Mouse (Mus musculus): ENCODE measurements around the gene Cct4. TPM values are rescaled to one million over a fixed set of nuclear protein-coding genes. Genes with fewer than 3 reads are reported as not detected.

Cct4 gene
- polyA plus RNA-seq, 1 experiment from 2014 or later, result 206 TPM

GRCm38 (mm10) chr11:23047663-23048582 is 57.6 kb downstream of the Cct4 start:
- Histone ChIP-seq H3K4me3 (replicated peaks) (no peak overlapping the region), H3K27me3 (peaks cover 25% of the 10 kb centered on the region), H3K4me1 (replicated peaks) (0 out of 2 replicates have a peak, but pooled peaks cover 3% of the 10 kb centered on the region), H3K9ac (no peak overlapping the region), H3K9me3 (replicated peaks) (no peaks in the 10 kb centered on the region), H3K36me3 (no peaks in the 10 kb centered on the region), H3K4me2 (peak overlapping the region; percentile 17), H3K27ac (no peak overlapping the region)
- no peak for DNase-seq
- 18% methylated on average over 20 of the region's 20 CpGs for WGBS (ENCODE audit: insufficient replicate concordance)
- ATAC-seq (ENCODE audit: low read depth), result no peak

- Histone ChIP-seq H3K4me1 (replicated peaks) (0 out of 2 replicates have a peak, but pooled peaks cover 3% of the 10 kb centered on the region), H3K4me2 (no peak overlapping the region), H3K4me3 (replicated peaks) (no peak overlapping the region), H3K27ac (no peak overlapping the region), H3K36me3 (no peaks in the 10 kb centered on the region), H3K9ac (no peak overlapping the region), H3K9me3 (replicated peaks) (no peaks in the 10 kb centered on the region), H3K27me3 (peaks cover 25% of the 10 kb centered on the region)
- ATAC-seq (ENCODE audit: low read depth), result no peak
- DNase-seq, result no peak
Observed at GRCm38 (mm10) chr11:23049642-23050041, 59.3 kb downstream of the Cct4 start.

- Histone ChIP-seq H3K27ac (no peak overlapping the region), H3K4me1 (replicated peaks) (0 out of 2 replicates have a peak, but pooled peaks cover 3% of the 10 kb centered on the region), H3K9ac (no peak overlapping the region), H3K36me3 (no peaks in the 10 kb centered on the region), H3K9me3 (replicated peaks) (no peaks in the 10 kb centered on the region), H3K27me3 (peaks cover 19% of the 10 kb centered on the region), H3K4me2 (no peak overlapping the region), H3K4me3 (replicated peaks) (no peak overlapping the region)
- ATAC-seq (ENCODE audit: low read depth), result no peak
- 41% methylated on average over 4 of the region's 4 CpGs for WGBS (ENCODE audit: insufficient replicate concordance)
- DNase-seq, result no peak
Observed at GRCm38 (mm10) chr11:23052353-23052752, 62.0 kb downstream of the Cct4 start.

Other genes with a start within 250 kb of the Cct4 start
- gene B3gnt2, start 129.6 kb upstream of the Cct4 start, polyA plus RNA-seq (2015; fragmentation: Nextera tagmentation; extraction: Ambion mirVana), result 4.8 TPM in 2 replicates
- 2.2 and 2.8 TPM in 2 replicates for gene Zrsr1, start 18.5 kb upstream of the Cct4 start, polyA plus RNA-seq (2015; fragmentation: Nextera tagmentation; extraction: Ambion mirVana)
- 6.8 and 9.0 TPM in 2 replicates for gene Gm28048, start 8.4 kb upstream of the Cct4 start, polyA plus RNA-seq (2015; fragmentation: Nextera tagmentation; extraction: Ambion mirVana)
- 209 and 224 TPM in 2 replicates for gene Commd1, start 8.1 kb upstream of the Cct4 start, polyA plus RNA-seq (2015; fragmentation: Nextera tagmentation; extraction: Ambion mirVana)
- 0.51 and 1.6 TPM in 2 replicates for gene Fam161a, start 17.0 kb downstream of the Cct4 start, polyA plus RNA-seq (2015; fragmentation: Nextera tagmentation; extraction: Ambion mirVana)